Mouse (Mus musculus): ENCODE data around the gene Hist1h1d. TPM values are rescaled to one million over a fixed set of nuclear protein-coding genes. Genes with fewer than 3 reads are reported as not detected.

Gene Hist1h1d
- 0.16 TPM for polyA plus RNA-seq (2014; fragmentation: Illumina TruSeq; extraction: RNeasy Lipid Tissue Mini Kit (QIAGEN cat#74804); ENCODE audit: low read depth, low replicate concordance)

DNA sequence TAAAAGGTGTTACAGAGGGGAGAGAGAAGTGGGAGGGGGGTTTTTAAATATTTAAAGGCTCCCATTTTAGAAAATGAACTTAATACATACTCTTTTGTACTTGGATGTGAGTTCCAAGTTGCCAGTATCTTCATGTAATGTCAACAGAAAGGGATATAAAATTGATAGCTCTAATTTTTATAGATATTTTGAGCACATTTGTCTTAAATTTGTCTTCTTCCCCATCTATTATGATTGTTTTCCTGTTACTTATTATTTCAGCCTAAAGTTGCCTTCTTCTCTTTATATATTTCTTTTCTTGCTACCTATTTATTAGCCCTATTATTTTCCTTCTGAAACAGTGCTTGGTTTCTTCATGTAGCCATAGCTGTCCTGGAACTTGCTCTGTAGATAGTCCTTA lies at the start of gene Hist1h1d:
Hist1h1d (plus strand) TSS at position 301 of the 400 bp plus-strand sequence.

DNA sequence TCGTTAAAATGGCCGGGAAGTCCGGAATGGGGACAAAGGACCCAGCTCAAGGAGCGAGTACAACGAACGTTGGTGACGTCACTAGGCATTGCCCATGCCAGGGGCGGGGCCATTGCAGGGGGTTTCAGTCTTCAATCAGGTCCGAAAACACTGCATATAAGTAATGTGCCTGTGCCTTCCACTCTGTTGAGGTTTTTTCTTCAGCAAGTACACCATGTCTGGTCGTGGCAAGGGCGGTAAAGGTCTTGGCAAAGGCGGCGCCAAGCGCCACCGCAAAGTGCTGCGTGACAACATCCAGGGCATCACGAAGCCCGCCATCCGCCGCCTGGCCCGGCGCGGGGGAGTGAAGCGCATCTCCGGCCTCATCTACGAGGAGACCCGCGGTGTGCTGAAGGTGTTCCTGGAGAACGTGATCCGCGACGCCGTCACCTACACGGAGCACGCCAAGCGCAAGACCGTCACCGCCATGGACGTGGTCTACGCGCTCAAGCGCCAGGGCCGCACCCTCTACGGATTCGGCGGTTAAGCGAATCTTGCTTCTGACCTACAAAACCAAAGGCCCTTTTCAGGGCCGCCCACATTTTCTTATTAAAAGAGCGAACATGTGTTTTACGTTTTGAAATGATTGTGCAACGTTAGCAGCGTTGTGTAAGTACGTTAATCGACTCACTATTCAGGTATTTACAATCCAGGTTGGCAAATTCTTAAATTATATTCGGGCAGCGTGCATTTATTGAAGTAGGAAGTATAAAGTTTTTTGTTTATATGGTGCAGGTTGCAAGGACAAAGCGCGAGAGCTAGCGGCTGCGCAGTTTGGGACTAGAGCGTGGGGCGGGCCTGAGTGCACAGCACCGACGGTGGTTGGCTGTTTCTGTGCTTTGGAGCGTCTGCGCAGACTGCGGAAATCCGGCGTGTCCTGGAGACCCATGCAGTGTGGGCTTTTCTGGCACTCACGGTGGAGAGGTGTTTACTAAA lies 21.9 kb upstream of the Hist1h1d start, which contains the start of gene Hist1h4h:
Hist1h4h (plus strand) TSS at position 150 of the 975 bp plus-strand sequence.

GRCm38 (mm10) chr13:23533560-23534367 lies 19.3 kb upstream of the Hist1h1d start, which contains the start of gene Hist1h2af:
Hist1h2af (plus strand) TSS chr13:23533906.

GRCm38 (mm10) chr13:23535137-23536075 lies 17.7 kb upstream of the Hist1h1d start, which contains the start of gene Hist1h3g:
Hist1h3g (plus strand) TSS chr13:23535422.

DNA sequence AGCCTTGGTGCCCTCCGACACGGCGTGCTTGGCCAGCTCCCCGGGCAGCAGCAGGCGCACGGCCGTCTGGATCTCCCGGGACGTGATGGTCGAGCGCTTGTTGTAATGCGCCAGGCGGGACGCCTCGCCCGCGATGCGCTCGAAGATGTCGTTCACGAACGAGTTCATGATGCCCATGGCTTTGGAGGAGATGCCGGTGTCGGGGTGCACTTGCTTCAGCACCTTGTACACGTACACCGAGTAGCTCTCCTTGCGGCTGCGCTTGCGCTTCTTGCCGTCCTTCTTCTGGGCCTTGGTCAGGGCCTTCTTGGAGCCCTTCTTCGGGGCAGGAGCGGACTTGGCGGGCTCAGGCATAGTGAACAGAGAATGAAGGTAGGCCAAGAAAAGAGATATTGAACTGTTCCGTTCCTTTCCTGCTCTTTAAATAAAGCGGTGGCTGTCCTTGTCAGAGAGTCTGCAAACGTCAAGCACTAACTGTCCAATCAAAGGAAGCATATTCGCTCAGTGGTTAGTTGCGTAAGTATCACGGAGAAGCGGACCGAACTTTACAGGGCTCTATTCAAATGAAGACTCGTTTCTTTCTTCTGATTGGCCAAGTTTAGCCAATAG lies 10.0 kb upstream of the Hist1h1d start, which contains the start of gene Hist1h2bh:
Hist1h2bh (minus strand) TSS at position 394 of the 609 bp plus-strand sequence.

DNA sequence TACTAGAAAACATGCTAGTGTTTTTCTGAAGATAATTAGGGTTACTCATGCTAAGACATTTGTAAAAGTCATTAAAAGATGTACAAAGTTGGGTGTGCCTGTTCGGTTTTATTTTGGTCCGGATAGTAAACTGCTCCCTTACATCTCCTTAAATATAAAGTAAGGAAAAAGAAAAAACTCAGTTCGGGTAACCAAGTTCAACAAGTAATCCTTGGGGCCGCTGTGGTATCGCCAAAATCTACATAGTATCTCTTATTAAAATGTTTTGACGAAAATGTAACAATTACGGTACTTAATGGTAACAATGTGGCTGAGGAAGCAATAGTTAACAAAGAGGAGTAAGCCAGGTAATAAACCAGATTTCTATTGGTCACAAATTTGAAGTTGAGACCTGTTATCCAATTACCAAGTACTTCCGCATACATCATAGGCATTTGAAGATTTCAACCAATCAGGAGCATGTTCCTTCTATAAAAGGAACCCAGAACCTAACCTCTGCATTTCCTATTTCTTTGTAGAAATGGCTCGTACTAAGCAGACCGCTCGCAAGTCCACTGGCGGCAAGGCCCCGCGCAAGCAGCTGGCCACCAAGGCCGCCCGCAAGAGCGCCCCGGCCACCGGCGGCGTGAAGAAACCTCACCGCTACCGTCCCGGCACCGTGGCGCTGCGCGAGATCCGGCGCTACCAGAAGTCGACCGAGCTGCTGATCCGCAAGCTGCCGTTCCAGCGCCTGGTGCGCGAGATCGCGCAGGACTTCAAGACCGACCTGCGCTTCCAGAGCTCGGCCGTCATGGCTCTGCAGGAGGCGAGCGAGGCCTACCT lies 8.9 kb upstream of the Hist1h1d start, which contains the start of gene Hist1h3f:
Hist1h3f (plus strand) TSS at position 88 of the 822 bp plus-strand sequence.

DNA sequence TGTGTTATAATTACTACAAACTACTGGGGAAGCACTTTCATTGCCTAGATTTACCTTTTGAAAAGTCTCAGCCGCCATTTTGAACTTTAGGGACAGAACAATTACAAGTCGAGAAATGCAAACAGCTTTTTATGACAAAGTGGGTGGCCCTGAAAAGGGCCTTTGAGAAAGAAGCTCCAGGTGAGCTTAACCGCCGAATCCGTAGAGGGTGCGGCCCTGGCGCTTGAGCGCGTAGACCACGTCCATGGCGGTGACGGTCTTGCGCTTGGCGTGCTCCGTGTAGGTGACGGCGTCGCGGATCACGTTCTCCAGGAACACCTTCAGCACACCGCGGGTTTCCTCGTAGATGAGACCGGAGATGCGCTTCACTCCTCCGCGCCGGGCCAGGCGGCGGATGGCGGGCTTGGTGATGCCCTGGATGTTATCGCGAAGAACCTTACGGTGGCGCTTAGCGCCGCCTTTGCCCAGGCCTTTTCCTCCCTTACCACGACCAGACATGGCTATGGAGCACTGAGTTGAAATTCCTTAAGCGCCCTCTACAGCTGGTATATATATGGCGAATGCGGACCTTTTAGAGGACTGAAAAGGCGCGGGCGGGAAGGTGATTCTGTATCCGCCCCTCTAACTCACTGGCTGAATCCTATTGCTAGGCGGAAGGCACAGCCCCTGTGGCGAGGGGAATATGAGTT lies 1.8 kb upstream of the Hist1h1d start, which contains the start of gene Hist1h4f:
Hist1h4f (minus strand) TSS at position 503 of the 689 bp plus-strand sequence.

GRCm38 (mm10) chr13:23561883-23562659 lies 9.0 kb downstream of the Hist1h1d start, which contains the start of gene Hist1h3e:
Hist1h3e (minus strand) TSS chr13:23562369.

DNA sequence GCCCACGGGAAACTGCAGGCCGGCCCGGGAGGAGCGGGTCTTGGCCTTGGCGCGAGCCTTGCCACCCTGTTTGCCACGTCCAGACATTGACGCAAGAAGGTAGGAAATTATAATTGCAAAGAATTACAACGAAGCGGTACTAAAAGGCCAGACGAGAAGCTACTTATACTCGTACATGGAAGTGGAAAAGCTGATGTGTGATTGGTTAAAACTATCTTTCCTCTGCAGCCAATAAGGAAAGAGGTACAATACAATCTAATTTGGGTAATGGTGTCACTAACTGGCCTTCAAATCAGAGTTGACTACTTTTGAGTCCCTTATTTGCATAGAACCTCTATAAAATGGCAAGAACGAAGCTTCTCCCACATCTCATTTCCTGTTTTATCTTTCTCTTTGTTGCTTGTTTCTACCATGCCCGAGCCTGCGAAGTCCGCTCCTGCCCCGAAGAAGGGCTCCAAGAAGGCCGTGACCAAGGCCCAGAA lies 18.0 kb downstream of the Hist1h1d start, which contains the start of the genes Hist1h2ae and Hist1h2bg:
Hist1h2ae (minus strand) TSS at position 199 of the 482 bp plus-strand sequence.
Hist1h2bg (plus strand) TSS at position 375 of the 482 bp plus-strand sequence.

DNA sequence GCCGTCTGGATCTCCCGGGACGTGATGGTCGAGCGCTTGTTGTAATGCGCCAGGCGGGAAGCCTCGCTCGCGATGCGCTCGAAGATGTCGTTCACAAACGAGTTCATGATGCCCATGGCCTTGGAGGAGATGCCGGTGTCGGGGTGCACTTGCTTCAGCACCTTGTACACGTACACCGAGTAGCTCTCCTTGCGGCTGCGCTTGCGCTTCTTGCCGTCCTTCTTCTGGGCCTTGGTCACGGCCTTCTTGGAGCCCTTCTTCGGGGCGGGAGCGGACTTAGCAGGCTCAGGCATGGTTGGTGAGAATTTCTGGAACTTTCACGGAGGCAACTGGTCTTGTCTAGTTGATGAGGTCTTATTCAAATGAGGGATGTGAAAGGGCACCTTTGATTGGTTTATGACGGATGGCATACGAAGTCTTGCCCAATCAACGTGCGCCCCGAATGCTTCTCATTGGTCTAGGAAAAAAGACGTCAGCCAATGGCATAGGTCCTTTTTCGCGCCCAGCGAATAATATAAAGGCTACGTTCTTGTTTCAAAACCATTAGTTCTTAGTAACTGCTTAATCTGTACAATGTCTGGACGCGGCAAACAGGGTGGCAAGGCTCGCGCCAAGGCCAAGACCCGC lies 20.9 kb downstream of the Hist1h1d start, which contains the start of the genes Hist1h2bf and Hist1h2ad:
Hist1h2bf (minus strand) TSS at position 299 of the 627 bp plus-strand sequence.
Hist1h2ad (plus strand) TSS at position 484 of the 627 bp plus-strand sequence.

DNA sequence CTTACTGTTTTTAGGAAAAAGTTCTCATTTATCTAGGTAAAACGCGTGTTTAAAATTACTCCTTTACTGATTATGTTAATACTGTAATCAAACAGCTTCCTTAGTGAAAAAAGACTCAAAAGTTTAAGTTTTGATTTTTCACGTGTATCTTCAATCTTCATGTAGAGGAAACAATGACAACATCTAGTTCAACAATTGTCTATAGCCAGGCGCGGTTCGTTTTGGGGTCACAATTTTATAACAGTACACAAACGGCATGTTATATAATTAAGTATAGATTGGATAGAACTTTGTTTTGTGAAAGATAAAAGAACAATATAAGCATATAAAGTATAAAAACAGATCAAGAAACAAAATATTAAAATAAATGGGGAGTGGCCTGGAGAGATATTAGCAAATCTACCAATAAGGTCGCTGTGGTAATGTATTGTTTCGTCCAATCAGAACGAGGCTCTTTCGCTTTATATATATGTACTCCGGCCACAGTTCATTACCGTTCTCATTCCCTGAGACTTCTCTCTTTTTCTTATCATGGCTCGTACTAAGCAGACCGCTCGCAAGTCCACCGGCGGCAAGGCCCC lies 22.3 kb downstream of the Hist1h1d start, which contains the start of gene Hist1h3d:
Hist1h3d (plus strand) TSS at position 493 of the 581 bp plus-strand sequence.

DNA sequence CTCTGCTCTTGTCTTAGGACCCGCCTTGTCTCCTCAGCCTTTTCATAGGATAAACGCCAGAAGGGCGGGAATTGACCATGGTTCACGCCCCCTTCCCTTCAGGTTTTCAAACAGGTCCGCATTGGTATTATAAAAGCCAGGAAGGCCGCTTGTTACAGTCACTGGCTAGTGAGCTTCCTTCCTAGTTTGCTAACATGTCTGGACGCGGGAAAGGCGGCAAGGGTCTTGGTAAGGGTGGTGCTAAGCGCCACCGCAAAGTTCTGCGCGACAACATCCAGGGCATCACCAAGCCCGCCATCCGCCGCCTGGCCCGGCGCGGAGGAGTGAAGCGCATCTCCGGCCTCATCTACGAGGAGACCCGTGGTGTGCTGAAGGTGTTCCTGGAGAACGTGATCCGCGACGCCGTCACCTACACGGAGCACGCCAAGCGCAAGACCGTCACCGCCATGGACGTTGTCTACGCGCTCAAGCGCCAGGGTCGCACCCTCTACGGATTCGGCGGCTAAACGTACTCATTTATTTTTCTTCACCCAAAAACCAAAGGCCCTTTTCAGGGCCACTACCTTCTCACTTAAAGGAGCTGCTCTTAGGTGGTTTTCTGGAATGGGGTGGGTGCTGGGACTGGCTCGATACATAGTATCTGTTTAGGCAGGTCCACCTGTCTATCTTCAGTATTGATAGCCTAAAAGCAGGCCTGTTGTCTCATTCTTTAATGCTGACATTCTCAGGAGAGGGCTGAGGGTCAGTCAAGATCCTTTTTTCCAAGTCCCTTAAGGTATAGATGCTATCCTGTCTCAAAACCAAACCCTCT lies 28.6 kb downstream of the Hist1h1d start, which contains the start of gene Hist1h4d:
Hist1h4d (plus strand) TSS at position 191 of the 811 bp plus-strand sequence.

All from adipose tissue, adult 10 weeks (tissue).